Mouse (Mus musculus): Measurements from ENCODE around the gene Lin54. TPM values are rescaled to one million over a fixed set of nuclear protein-coding genes. Genes with fewer than 3 reads are reported as not detected.

Lin54 gene
- polyA plus RNA-seq, 1 experiment = 5.2 TPM

DNA sequence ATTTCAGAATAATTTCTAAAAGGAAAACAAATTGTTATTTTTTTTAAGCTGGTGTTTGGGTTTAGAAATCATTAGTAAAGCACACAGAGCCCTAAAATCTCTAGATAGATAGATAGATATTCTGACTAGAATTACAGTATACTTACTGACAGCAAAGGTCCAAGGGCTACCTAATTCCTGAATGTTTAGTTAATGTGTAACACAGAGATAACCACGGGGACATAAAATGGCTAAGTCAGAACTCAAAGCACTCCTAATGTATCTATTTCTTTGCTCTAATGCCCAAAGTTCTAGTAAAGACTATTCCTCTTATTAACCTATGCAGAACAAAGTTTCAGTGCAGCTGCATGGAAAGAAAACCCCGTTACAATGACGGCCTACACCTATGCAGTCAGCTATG lies 87.6 kb downstream of the Lin54 start:
- Histone ChIP-seq H3K36me3 (ENCODE audit: control insufficient read depth, insufficient read depth) (peaks cover 26% of the 10 kb centered on the region), H3K4me3 (ENCODE audit: insufficient read depth, poor library complexity, severe bottlenecking) (no peak overlapping the region), H3K27me3 (ENCODE audit: control insufficient read depth, insufficient read depth, insufficient read length) (no peaks in the 10 kb centered on the region), H3K79me2 (ENCODE audit: control insufficient read depth, insufficient read depth) (peaks cover 82% of the 10 kb centered on the region), H3ac (ENCODE audit: control insufficient read depth, insufficient read length, low read depth) (no peak overlapping the region), H3K79me3 (ENCODE audit: low read depth) (peaks cover 72% of the 10 kb centered on the region)
- no peak for TF ChIP-seq MYOD1 (IDR thresholded peaks at IDR 0.05; ENCODE audit: control insufficient read depth, insufficient read length, low read depth)
- no peak for TF ChIP-seq MYOG (IDR thresholded peaks at IDR 0.05; ENCODE audit: control insufficient read depth, extremely low read depth, insufficient read length)
- no peak for TF ChIP-seq USF1 (IDR thresholded peaks at IDR 0.05; ENCODE audit: low read depth)
- TF ChIP-seq FOSL1 (IDR thresholded peaks at IDR 0.05; ENCODE audit: insufficient read depth, low read length, poor library complexity, severe bottlenecking) = no peak
- no peak for TF ChIP-seq CEBPB (IDR thresholded peaks at IDR 0.05; ENCODE audit: low read depth)
- TF ChIP-seq MAX (IDR thresholded peaks at IDR 0.05) = no peak
- TF ChIP-seq CTCF (IDR thresholded peaks at IDR 0.05; ENCODE audit: control insufficient read depth, insufficient read depth, insufficient read length) = no peak

- no peak overlapping the region for H3K4me3 ChIP-seq (ENCODE audit: insufficient read depth, poor library complexity, severe bottlenecking)
- peaks cover 83% of the 10 kb centered on the region for H3K79me2 ChIP-seq (ENCODE audit: control insufficient read depth, insufficient read depth)
- H3ac ChIP-seq (ENCODE audit: control insufficient read depth, insufficient read length, low read depth) = no peak overlapping the region
- H3K27me3 ChIP-seq (ENCODE audit: control insufficient read depth, insufficient read depth, insufficient read length) = no peaks in the 10 kb centered on the region
- H3K36me3 ChIP-seq (ENCODE audit: control insufficient read depth, insufficient read depth) = peaks cover 49% of the 10 kb centered on the region
- H3K79me3 ChIP-seq (ENCODE audit: low read depth) = peaks cover 74% of the 10 kb centered on the region
- no peak for TF ChIP-seq MYOD1 (IDR thresholded peaks at IDR 0.05; ENCODE audit: control insufficient read depth, insufficient read length, low read depth)
Observed at GRCm38 (mm10) chr5:100410281-100410680, 90.2 kb downstream of the Lin54 start.

- TF ChIP-seq CEBPB (IDR thresholded peaks at IDR 0.05; ENCODE audit: low read depth) (no peak), MYOG (IDR thresholded peaks at IDR 0.05; ENCODE audit: control insufficient read depth, extremely low read depth, insufficient read length) (no peak), USF1 (IDR thresholded peaks at IDR 0.05; ENCODE audit: low read depth) (no peak), MAX (IDR thresholded peaks at IDR 0.05) (no peak), CTCF (IDR thresholded peaks at IDR 0.05; ENCODE audit: control insufficient read depth, insufficient read depth, insufficient read length) (no peak), MYOD1 (IDR thresholded peaks at IDR 0.05; ENCODE audit: control insufficient read depth, insufficient read length, low read depth) (no peak), FOSL1 (IDR thresholded peaks at IDR 0.05; ENCODE audit: insufficient read depth, low read length, poor library complexity, severe bottlenecking) (no peak)
- no peak overlapping the region for H3ac ChIP-seq (ENCODE audit: control insufficient read depth, insufficient read length, low read depth)
- H3K36me3 ChIP-seq (ENCODE audit: control insufficient read depth, insufficient read depth) = peaks cover 61% of the 10 kb centered on the region
- no peak overlapping the region for H3K4me3 ChIP-seq (ENCODE audit: insufficient read depth, poor library complexity, severe bottlenecking)
- H3K79me3 ChIP-seq (ENCODE audit: low read depth) = peaks cover 57% of the 10 kb centered on the region
- H3K27me3 ChIP-seq (ENCODE audit: control insufficient read depth, insufficient read depth, insufficient read length) = no peaks in the 10 kb centered on the region
- H3K79me2 ChIP-seq (ENCODE audit: control insufficient read depth, insufficient read depth) = peaks cover 65% of the 10 kb centered on the region
Observed at GRCm38 (mm10) chr5:100408485-100408884, 92.0 kb downstream of the Lin54 start.

DNA sequence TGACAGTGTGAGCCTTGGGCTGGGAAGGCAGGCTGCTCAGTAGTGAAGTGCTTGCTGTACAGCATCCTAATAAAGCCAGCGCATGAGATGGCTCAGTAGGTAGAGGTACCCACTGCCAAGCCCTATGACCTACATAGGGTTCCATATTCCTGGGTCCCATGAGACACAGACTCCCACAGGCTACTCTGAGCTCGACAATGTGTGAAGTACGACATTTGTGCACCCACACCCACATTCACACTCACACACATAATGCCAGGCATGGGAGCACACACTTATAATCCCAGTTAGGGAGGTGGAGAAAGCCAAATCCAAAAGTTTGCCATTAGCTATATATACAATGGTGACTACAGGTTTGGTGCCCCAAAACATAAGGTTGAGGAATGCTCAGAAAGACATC lies 103.7 kb downstream of the Lin54 start:
- TF ChIP-seq USF1 (IDR thresholded peaks at IDR 0.05; ENCODE audit: low read depth) = no peak
- TF ChIP-seq MYOD1 (IDR thresholded peaks at IDR 0.05; ENCODE audit: control insufficient read depth, insufficient read length, low read depth) = no peak
- TF ChIP-seq FOSL1 (IDR thresholded peaks at IDR 0.05; ENCODE audit: insufficient read depth, low read length, poor library complexity, severe bottlenecking) = no peak
- TF ChIP-seq CEBPB (IDR thresholded peaks at IDR 0.05; ENCODE audit: low read depth) = no peak
- TF ChIP-seq MYOG (IDR thresholded peaks at IDR 0.05; ENCODE audit: control insufficient read depth, extremely low read depth, insufficient read length) = no peak
- no peak for TF ChIP-seq CTCF (IDR thresholded peaks at IDR 0.05; ENCODE audit: control insufficient read depth, insufficient read depth, insufficient read length)
- no peak for TF ChIP-seq MAX (IDR thresholded peaks at IDR 0.05)
- Histone ChIP-seq H3K79me3 (ENCODE audit: low read depth) (no peaks in the 10 kb centered on the region), H3K4me3 (ENCODE audit: insufficient read depth, poor library complexity, severe bottlenecking) (no peak overlapping the region), H3K27me3 (ENCODE audit: control insufficient read depth, insufficient read depth, insufficient read length) (no peaks in the 10 kb centered on the region), H3K36me3 (ENCODE audit: control insufficient read depth, insufficient read depth) (peaks cover 87% of the 10 kb centered on the region), H3K79me2 (ENCODE audit: control insufficient read depth, insufficient read depth) (peaks cover 4% of the 10 kb centered on the region), H3ac (ENCODE audit: control insufficient read depth, insufficient read length, low read depth) (no peak overlapping the region)

GRCm38 (mm10) chr5:100393681-100394080 lies 106.8 kb downstream of the Lin54 start:
- Histone ChIP-seq H3ac (ENCODE audit: control insufficient read depth, insufficient read length, low read depth) (no peak overlapping the region), H3K36me3 (ENCODE audit: control insufficient read depth, insufficient read depth) (peaks cover 91% of the 10 kb centered on the region), H3K27me3 (ENCODE audit: control insufficient read depth, insufficient read depth, insufficient read length) (no peaks in the 10 kb centered on the region), H3K79me3 (ENCODE audit: low read depth) (no peaks in the 10 kb centered on the region), H3K4me3 (ENCODE audit: insufficient read depth, poor library complexity, severe bottlenecking) (no peak overlapping the region), H3K79me2 (ENCODE audit: control insufficient read depth, insufficient read depth) (no peaks in the 10 kb centered on the region)
- TF ChIP-seq MAX (IDR thresholded peaks at IDR 0.05) (no peak), MYOD1 (IDR thresholded peaks at IDR 0.05; ENCODE audit: control insufficient read depth, insufficient read length, low read depth) (no peak), FOSL1 (IDR thresholded peaks at IDR 0.05; ENCODE audit: insufficient read depth, low read length, poor library complexity, severe bottlenecking) (no peak), USF1 (IDR thresholded peaks at IDR 0.05; ENCODE audit: low read depth) (no peak), CTCF (IDR thresholded peaks at IDR 0.05; ENCODE audit: control insufficient read depth, insufficient read depth, insufficient read length) (no peak), CEBPB (IDR thresholded peaks at IDR 0.05; ENCODE audit: low read depth) (no peak), MYOG (IDR thresholded peaks at IDR 0.05; ENCODE audit: control insufficient read depth, extremely low read depth, insufficient read length) (no peak)

DNA sequence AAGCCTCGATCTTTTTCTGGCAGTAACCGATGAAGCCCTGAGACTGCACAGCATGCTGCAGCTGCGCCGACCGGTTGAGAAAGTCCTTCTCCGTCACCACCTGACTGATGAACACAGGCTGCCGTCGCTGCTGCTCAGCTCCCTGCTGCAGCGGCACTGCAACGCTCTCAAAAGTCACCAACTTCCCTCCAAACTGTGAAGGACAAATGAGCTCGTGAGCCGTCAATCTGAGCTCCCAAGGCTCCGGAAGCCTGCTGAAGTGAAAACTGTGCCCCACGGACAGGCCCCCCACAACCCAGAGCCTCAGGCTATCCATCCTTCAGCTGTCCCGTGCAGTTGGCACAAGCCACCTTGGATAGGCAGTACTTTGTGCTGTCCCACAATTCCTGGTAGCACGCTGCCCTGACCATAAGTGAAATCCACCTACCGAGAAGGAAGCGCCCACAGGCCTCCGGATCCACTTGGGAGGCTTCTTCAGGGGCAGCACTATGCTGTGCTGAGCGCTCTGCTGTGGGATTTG lies 107.9 kb downstream of the Lin54 start:
- Histone ChIP-seq H3ac (ENCODE audit: control insufficient read depth, insufficient read length, low read depth) (no peak overlapping the region), H3K36me3 (ENCODE audit: control insufficient read depth, insufficient read depth) (peaks cover 81% of the 10 kb centered on the region)
- TF ChIP-seq FOSL1 (IDR thresholded peaks at IDR 0.05; ENCODE audit: insufficient read depth, low read length, poor library complexity, severe bottlenecking) = no peak
- no peak for TF ChIP-seq MYOG (IDR thresholded peaks at IDR 0.05; ENCODE audit: control insufficient read depth, extremely low read depth, insufficient read length)
- no peak for TF ChIP-seq CTCF (IDR thresholded peaks at IDR 0.05; ENCODE audit: control insufficient read depth, insufficient read depth, insufficient read length)
- no peak for TF ChIP-seq MAX (IDR thresholded peaks at IDR 0.05)
- no peak for TF ChIP-seq MYOD1 (IDR thresholded peaks at IDR 0.05; ENCODE audit: control insufficient read depth, insufficient read length, low read depth)
- no peak for TF ChIP-seq CEBPB (IDR thresholded peaks at IDR 0.05; ENCODE audit: low read depth)
- TF ChIP-seq USF1 (IDR thresholded peaks at IDR 0.05; ENCODE audit: low read depth) = no peak

More for the DNA sequence above, 107.9 kb downstream of the Lin54 start:
- no peaks in the 10 kb centered on the region for H3K79me2 ChIP-seq (ENCODE audit: control insufficient read depth, insufficient read depth)
- H3K27me3 ChIP-seq (ENCODE audit: control insufficient read depth, insufficient read depth, insufficient read length) = no peaks in the 10 kb centered on the region
- H3K79me3 ChIP-seq (ENCODE audit: low read depth) = no peaks in the 10 kb centered on the region
- H3K4me3 ChIP-seq (ENCODE audit: insufficient read depth, poor library complexity, severe bottlenecking) = no peak overlapping the region

Small RNAs within 50 kb of the gene (microRNA-seq; reads per million reads assigned to microRNA genes)
- not detected for gene Gm23222 (ENCODE audit: borderline microRNAs expressed)

Other genes with a start within 250 kb of the Lin54 start
- 183 TPM for gene Sec31a, start 84.4 kb downstream of the Lin54 start, polyA plus RNA-seq (2012; fragmentation: generic; extraction: Trizol)
- gene Cops4, start 17.7 kb upstream of the Lin54 start, polyA plus RNA-seq (2012; fragmentation: generic; extraction: Trizol) = 85.6 TPM
- gene Plac8, start 71.6 kb upstream of the Lin54 start, polyA plus RNA-seq (2012; fragmentation: generic; extraction: Trizol) = 35.8 TPM
- 25.0 TPM for gene Coq2, start 174.5 kb upstream of the Lin54 start, polyA plus RNA-seq (2012; fragmentation: generic; extraction: Trizol)
- 0.44 TPM for gene Hpse, start 219.1 kb upstream of the Lin54 start, polyA plus RNA-seq (2012; fragmentation: generic; extraction: Trizol)